Mouse (Mus musculus) midbrain, postnatal 0 days (tissue): ENCODE data around the gene Nkd1. TPM values are rescaled to one million over a fixed set of nuclear protein-coding genes. Genes with fewer than 3 reads are reported as not detected.

Experiments
- ATAC-seq: fragments of 200-750 bp; cut with Nextera tagmentation; 2 replicates; pipeline ENCODE4 v1.8.0; 2017; ENCODE audit warnings: moderate number of reproducible peaks, mild to moderate bottlenecking, moderate TSS enrichment, moderate library complexity; ENCODE audit not compliant: low FRiP score
- DNase-seq: peaks from one replicate; pipeline ENCODE4 v3.0.0-alpha.2; 2015; ENCODE audit warnings: low spot score
- H3K27ac ChIP-seq: fragments of 300-500 bp; sonication (generic); 2 replicates; pipeline ENCODE4 v1.5.1; 2014; ENCODE audit warnings: low read depth, mild to moderate bottlenecking, low read length, mixed read lengths
- H3K27me3 ChIP-seq: fragments of 300-500 bp; sonication (generic); 2 replicates; pipeline ENCODE4 v1.6.1; 2014; ENCODE audit warnings: low read length, control low read depth, mixed read lengths; ENCODE audit not compliant: insufficient read depth
- H3K36me3 ChIP-seq: fragments of 300-500 bp; sonication (generic); 2 replicates; pipeline ENCODE4 v1.6.1; 2014; ENCODE audit warnings: low read length, control low read depth, mixed read lengths; ENCODE audit not compliant: insufficient read depth
- H3K4me1 ChIP-seq: fragments of 300-500 bp; sonication (generic); 2 replicates; pipeline ENCODE4 v1.6.1; 2014; ENCODE audit warnings: mild to moderate bottlenecking, control low read depth, antibody characterized with exemption, low read length, mixed read lengths; ENCODE audit not compliant: insufficient read depth
- H3K4me2 ChIP-seq: fragments of 300-500 bp; sonication (generic); 2 replicates; pipeline ENCODE4 v1.6.1; 2014; ENCODE audit warnings: low read depth, mild to moderate bottlenecking, low read length, mixed read lengths; ENCODE audit not compliant: poor library complexity, severe bottlenecking
- H3K4me3 ChIP-seq: fragments of 300-500 bp; sonication (generic); 2 replicates; pipeline ENCODE4 v1.5.1; 2014; ENCODE audit warnings: low read depth, mild to moderate bottlenecking, low read length, moderate library complexity
- H3K9ac ChIP-seq: fragments of 300-500 bp; sonication (generic); replicated peaks from 2 replicates; pipeline ENCODE4 v1.6.1; 2014; ENCODE audit warnings: mild to moderate bottlenecking, low read length, moderate library complexity, mixed read lengths; ENCODE audit not compliant: poor library complexity, severe bottlenecking
- H3K9me3 ChIP-seq: fragments of 300-500 bp; sonication (generic); 2 replicates; pipeline ENCODE4 v1.6.1; 2016; ENCODE audit warnings: low read length, control low read depth
- CTCF ChIP-seq: IDR thresholded peaks from 2 replicates; pipeline ENCODE4 v1.5.1; 2016; ENCODE audit warnings: antibody characterized with exemption, mild to moderate bottlenecking
- WGBS: fragments of 180-500 bp; shearing (Covaris S2); extraction: QIAGEN DNeasy Blood & Tissue Kit; methylation state at CpG from one replicate; pipeline ENCODE4 v1.1.7; 2014; 5-methylcytosine and 5-hydroxymethylcytosine counted together
- polyA plus RNA-seq: library from polyadenylated mRNA; unstranded; fragments of >200 nt; fragmentation: Nextera tagmentation; extraction: Ambion mirVana; gene quantifications from 2 replicates; pipeline ENCODE4 v1.2.1, GENCODE M21; 2015
- total RNA-seq: library from RNA; depleted of rRNA; stranded (reverse); fragments of >200 nt; gene quantifications from 2 replicates; pipeline ENCODE4 v1.2.3, GENCODE M21; 2014

The Nkd1 gene
- total and polyA plus RNA-seq, 2 experiments from 2014 or later: 35.7 to 48.9 TPM

DNA sequence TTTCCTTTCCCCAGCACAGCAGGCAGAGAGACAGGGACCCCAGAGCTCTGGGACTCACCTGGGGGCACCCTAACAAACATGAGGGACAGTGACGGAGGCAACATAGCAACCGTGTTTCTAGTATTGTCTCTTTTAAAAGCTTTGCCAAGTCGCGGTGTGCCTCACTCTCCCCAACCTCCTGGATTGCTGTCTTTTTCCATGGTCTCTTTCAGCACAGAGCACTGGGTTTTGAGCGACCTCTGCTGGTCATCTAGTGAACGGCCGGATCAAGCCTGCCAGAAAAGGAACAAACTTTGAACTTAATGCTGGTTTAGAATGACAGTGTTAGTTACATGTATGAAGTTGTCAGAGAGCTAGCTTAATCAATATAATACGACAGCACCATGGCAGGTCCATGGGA lies 100.3 kb downstream of the Nkd1 start:
- no peak overlapping the region for H3K9ac ChIP-seq
- H3K9me3 ChIP-seq: no peaks in the 10 kb centered on the region
- DNase-seq (peak; percentile 85), ATAC-seq (0 out of 2 replicates have a peak, but pooled peaks have one; percentile 52)
- H3K4me3 ChIP-seq: no peak overlapping the region
- 0% methylated on average over 8 of the region's 8 CpGs for WGBS
- no peak overlapping the region for H3K27ac ChIP-seq
- peak; percentile 99 for TF ChIP-seq CTCF
- H3K4me1 ChIP-seq: no peaks in the 10 kb centered on the region
- no peaks in the 10 kb centered on the region for H3K36me3 ChIP-seq
- H3K4me2 ChIP-seq: no peak overlapping the region
- H3K27me3 ChIP-seq: no peaks in the 10 kb centered on the region

DNA sequence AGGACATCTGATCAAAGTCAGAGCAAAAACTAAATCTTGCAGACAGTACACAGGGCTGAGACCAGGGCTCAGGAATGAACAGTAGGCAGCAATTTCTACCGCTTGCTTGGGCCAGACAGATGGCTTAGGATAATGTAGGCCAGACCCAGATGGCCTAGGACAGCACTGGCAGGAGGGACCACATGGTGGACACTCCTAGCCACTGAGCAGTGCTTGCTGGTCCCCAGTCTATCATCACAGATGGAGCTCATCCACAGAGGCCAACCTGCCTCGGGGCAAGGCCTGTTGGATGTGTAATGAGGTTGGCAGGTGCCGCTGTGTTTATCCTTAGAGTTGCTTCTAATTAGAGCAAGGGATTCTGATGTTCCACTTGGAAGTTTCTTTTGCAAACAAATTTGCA lies 102.2 kb downstream of the Nkd1 start:
- H3K9ac ChIP-seq: no peak overlapping the region
- no peaks in the 10 kb centered on the region for H3K27me3 ChIP-seq
- no peak for TF ChIP-seq CTCF
- H3K36me3 ChIP-seq: no peaks in the 10 kb centered on the region
- no peak overlapping the region for H3K27ac ChIP-seq
- DNase-seq (peak; percentile 61), ATAC-seq (no peak)
- no peaks in the 10 kb centered on the region for H3K4me1 ChIP-seq
- H3K4me3 ChIP-seq: no peak overlapping the region
- 68% methylated on average over 3 of the region's 3 CpGs for WGBS
- no peaks in the 10 kb centered on the region for H3K9me3 ChIP-seq
- no peak overlapping the region for H3K4me2 ChIP-seq

DNA sequence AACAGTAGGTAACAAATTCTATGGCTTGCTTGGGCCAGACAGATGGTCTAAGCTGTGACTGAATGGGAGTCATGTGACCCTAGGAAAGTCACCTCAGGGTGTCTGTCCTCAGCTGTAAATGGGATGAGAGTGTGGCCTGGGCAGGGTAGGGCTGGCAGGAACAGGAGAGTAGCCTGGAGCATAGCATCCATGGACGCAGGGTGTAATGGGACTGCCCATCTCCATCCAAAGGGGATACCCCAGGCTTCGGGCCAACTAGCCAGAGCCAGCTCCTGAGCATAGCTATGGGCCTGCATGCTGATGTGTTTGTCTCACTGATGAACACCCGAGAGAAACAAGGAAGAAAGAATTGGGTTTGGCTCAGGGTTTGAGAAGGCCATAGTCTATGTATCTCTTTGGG lies 103.1 kb downstream of the Nkd1 start:
- WGBS: 75% methylated on average over 3 of the region's 3 CpGs
- ATAC-seq: no peak

DNA sequence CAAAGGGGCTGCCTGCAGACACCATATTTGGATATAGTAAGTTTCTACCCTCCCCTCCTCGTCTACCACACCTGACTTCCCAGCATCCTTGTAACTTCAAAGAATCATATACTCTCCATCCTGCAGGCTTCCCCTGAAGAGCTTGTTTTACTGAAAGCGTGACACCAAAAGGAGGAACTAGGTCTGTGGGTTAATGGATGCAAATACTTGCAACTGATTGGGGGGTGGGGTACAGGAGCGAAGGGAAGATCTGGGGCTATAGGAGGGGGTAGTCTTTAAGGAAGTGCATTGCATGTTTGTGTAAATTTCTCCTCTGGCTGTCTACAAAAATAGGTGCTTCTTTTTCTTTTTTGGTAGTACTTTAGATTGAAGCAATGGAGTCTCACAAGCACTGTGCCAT lies 105.3 kb downstream of the Nkd1 start:
- no peak overlapping the region for H3K4me3 ChIP-seq
- no peaks in the 10 kb centered on the region for H3K9me3 ChIP-seq
- no peaks in the 10 kb centered on the region for H3K27me3 ChIP-seq
- WGBS: 75% methylated on average over 3 of the region's 3 CpGs
- TF ChIP-seq CTCF: no peak
- H3K27ac ChIP-seq: no peak overlapping the region
- no peak overlapping the region for H3K9ac ChIP-seq
- no peaks in the 10 kb centered on the region for H3K36me3 ChIP-seq
- DNase-seq: no peak
- no peak overlapping the region for H3K4me2 ChIP-seq
- no peaks in the 10 kb centered on the region for H3K4me1 ChIP-seq
- no peak for ATAC-seq

More for the DNA sequence above, 103.1 kb downstream of the Nkd1 start:
- no peak for TF ChIP-seq CTCF
- H3K27ac ChIP-seq: no peak overlapping the region
- no peaks in the 10 kb centered on the region for H3K27me3 ChIP-seq
- DNase-seq: no peak
- H3K9ac ChIP-seq: no peak overlapping the region
- no peaks in the 10 kb centered on the region for H3K9me3 ChIP-seq
- no peak overlapping the region for H3K4me3 ChIP-seq
- no peak overlapping the region for H3K4me2 ChIP-seq
- H3K36me3 ChIP-seq: no peaks in the 10 kb centered on the region
- no peaks in the 10 kb centered on the region for H3K4me1 ChIP-seq

DNA sequence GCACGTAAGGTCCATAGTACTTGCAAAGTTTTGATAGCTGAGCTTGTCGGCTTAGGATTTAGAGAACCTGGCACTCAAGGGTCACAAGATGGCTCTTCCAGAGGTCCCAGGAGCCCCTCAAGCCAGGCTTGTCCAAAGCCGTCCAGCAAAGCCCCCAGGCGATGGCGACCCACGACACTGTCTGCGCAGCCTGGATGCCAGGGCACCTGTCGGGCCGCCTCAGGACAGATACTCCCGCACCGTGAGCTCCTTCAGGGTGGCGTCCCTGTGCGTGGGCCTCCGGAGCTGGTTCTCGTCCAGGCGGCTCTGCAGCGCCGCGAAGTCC lies 105.7 kb downstream of the Nkd1 start:
- Histone ChIP-seq H3K4me2 (peak overlapping the region; percentile 86), H3K27me3 (no peaks in the 10 kb centered on the region), H3K4me3 (peak overlapping the region; percentile 51), H3K9me3 (no peaks in the 10 kb centered on the region), H3K9ac (peak overlapping the region; percentile 79), H3K36me3 (no peaks in the 10 kb centered on the region), H3K27ac (peak overlapping the region; percentile 86), H3K4me1 (no peaks in the 10 kb centered on the region)
- no peak for TF ChIP-seq CTCF
- ATAC-seq (no peak), DNase-seq (no peak)
- 10% methylated on average over 19 of the region's 19 CpGs for WGBS

DNA sequence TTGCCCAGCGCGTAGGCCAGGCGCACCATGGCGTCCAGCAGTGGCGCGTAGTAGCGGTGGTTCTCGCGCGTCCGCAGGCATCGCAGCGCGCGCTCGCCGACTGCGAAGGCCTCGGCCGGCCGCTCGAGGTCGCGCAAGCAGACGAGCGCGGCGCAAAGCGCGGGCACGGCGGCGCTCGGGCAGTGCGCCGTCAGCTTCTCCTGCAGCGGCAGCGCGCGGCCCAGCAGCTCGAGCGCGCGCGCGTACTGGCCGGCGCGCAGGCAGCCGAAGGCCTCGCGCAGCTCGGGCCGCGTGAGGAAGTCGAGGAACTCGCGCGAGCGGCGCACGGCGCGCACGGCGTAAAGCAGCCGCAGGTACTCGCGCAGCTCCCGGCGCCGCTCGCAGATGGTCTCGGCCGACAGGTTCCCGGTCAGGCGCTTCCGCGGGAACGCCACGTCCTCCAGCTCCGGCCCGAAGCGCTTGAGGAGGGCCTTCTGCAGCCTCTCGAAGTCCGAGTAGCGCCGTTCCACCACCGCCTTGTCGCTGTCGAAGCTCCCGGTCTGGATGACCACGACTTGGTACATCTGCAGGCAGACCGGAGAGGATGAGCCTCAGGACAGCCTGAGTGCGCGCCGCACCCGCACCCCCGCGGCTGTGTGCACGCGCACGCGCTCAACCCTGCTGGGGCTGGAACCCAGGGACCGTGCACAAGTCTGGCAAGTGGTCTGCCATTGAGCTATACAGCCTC lies 106.3 kb downstream of the Nkd1 start:
- peak; percentile 89 for ATAC-seq
- under 1% methylated on average over 78 of the region's 105 CpGs for WGBS
- Histone ChIP-seq H3K4me1 (no peaks in the 10 kb centered on the region), H3K9ac (peak overlapping the region; percentile 79), H3K4me2 (peak overlapping the region; percentile 86), H3K36me3 (no peaks in the 10 kb centered on the region), H3K9me3 (no peaks in the 10 kb centered on the region), H3K27me3 (no peaks in the 10 kb centered on the region), H3K4me3 (peak overlapping the region; percentile 51), H3K27ac (peak overlapping the region; percentile 86)
- peak; percentile 96 for DNase-seq
- TF ChIP-seq CTCF: 0 out of 2 replicates have a peak, but pooled peaks have one; percentile 3
